Mouse (Mus musculus) layer of hippocampus, adult 11-12 months (tissue): ENCODE results near the gene Galnt15.

Source experiments
- DNase-seq: peaks from one replicate; pipeline ENCODE4 v3.0.0; 2022; ENCODE audit warnings: low spot score

Galnt15 gene

GRCm38 (mm10) chr14:32028681-32029091, at the start of gene Galnt15:
Galnt15 (plus strand) TSS chr14:32028989.
- DNase-seq: peak; percentile 19

- DNase-seq: no peak
Measured at GRCm38 (mm10) chr14:31994021-31994420, 34.8 kb upstream of the Galnt15 start.

GRCm38 (mm10) chr14:32000941-32001340, 27.8 kb upstream of the Galnt15 start:
- no peak for DNase-seq

GRCm38 (mm10) chr14:32002502-32003338, 26.1 kb upstream of the Galnt15 start:
- DNase-seq: peak; percentile 75

- DNase-seq: no peak
Measured at GRCm38 (mm10) chr14:32003904-32004596, 24.7 kb upstream of the Galnt15 start.

- no peak for DNase-seq
Measured at GRCm38 (mm10) chr14:32005673-32006261, 23.0 kb upstream of the Galnt15 start.

GRCm38 (mm10) chr14:32007654-32008335, 21.0 kb upstream of the Galnt15 start:
- DNase-seq: no peak

- no peak for DNase-seq
Measured at GRCm38 (mm10) chr14:32009715-32010114, 19.1 kb upstream of the Galnt15 start.

GRCm38 (mm10) chr14:32011547-32012304, 17.1 kb upstream of the Galnt15 start:
- no peak for DNase-seq

GRCm38 (mm10) chr14:32015131-32015770, 13.5 kb upstream of the Galnt15 start:
- DNase-seq: no peak

GRCm38 (mm10) chr14:32016466-32016865, 12.3 kb upstream of the Galnt15 start:
- DNase-seq: no peak

- peak; percentile 82 for DNase-seq
Measured at GRCm38 (mm10) chr14:32016921-32017320, 11.9 kb upstream of the Galnt15 start.

GRCm38 (mm10) chr14:32017448-32017847, 11.3 kb upstream of the Galnt15 start:
- no peak for DNase-seq

- no peak for DNase-seq
Measured at GRCm38 (mm10) chr14:32019091-32019490, 9.7 kb upstream of the Galnt15 start.

- peak; percentile 26 for DNase-seq
Measured at GRCm38 (mm10) chr14:32021967-32022366, 6.8 kb upstream of the Galnt15 start.

- no peak for DNase-seq
Measured at GRCm38 (mm10) chr14:32022450-32022849, 6.3 kb upstream of the Galnt15 start.

GRCm38 (mm10) chr14:32023891-32024290, 4.9 kb upstream of the Galnt15 start:
- no peak for DNase-seq

GRCm38 (mm10) chr14:32027218-32027617, 1.6 kb upstream of the Galnt15 start:
- no peak for DNase-seq

- no peak for DNase-seq
Measured at GRCm38 (mm10) chr14:32029411-32029992, 713 bp downstream of the Galnt15 start.

- DNase-seq: no peak
Measured at GRCm38 (mm10) chr14:32030073-32030472, 1.3 kb downstream of the Galnt15 start.

- DNase-seq: peak; percentile 74
Measured at GRCm38 (mm10) chr14:32032522-32032921, 3.7 kb downstream of the Galnt15 start.
